Mouse (Mus musculus) erythroid progenitor cell, adult 5-6 weeks (primary cell): Measurements from ENCODE around the gene Klf16. TPM values are rescaled to one million over a fixed set of nuclear protein-coding genes. Genes with fewer than 3 reads are reported as not detected.

Experiments used
- ATAC-seq: replicated peaks from 2 replicates; pipeline ENCODE4 v1.8.0; 2016; ENCODE audit warnings: moderate number of reproducible peaks, mild to moderate bottlenecking, moderate TSS enrichment, inconsistent platforms; ENCODE audit not compliant: poor library complexity, low FRiP score, severe bottlenecking
- total RNA-seq, 2 experiments: library from RNA; stranded (forward) in 1 of 2; stranded (reverse) in 1 of 2; fragments of 150-400 nt in 1 of 2; fragments of 186-747, 209-891 nt in 1 of 2; gene quantifications; 2 replicates each; pipeline versions ENCODE4 v1.2.3 to v1.2.4; 2015 to 2017; ENCODE audit warnings: low replicate concordance in 2 of 2

Gene Klf16
- total RNA-seq, 2 experiments from 2014 or later, result 8.4 to 9.9 TPM

DNA sequence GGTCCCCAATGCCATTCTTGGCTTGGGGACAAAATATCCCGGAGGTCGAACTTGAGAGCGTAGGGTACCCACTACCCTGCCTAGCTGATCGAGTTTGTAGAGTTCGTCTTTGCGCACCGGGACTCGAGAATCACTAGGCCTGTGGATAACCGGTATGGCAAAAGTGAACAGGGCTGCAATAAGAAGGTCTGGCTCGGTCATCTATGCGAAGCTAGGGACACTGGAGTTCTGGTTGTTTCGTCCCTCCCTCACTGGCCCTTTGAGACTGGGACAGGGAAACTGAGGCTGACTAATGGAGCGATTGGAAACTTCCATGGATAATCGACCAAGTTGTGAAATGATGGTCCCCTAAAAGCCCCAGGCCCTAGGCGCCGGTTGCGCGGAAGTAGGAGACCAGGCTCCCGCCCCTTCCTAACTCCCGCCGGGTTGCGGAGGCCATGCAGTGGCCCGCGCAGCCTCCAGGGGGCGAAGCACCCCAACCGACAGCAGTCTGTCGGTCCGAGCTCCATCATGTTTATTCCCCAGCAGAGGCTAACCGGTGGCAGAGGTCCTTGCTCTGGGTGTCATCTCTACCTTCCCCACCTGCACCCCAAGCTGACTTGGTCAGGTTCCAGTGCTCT, 1.1 kb upstream of the Klf16 start:
- ATAC-seq, result peak; percentile 68

DNA sequence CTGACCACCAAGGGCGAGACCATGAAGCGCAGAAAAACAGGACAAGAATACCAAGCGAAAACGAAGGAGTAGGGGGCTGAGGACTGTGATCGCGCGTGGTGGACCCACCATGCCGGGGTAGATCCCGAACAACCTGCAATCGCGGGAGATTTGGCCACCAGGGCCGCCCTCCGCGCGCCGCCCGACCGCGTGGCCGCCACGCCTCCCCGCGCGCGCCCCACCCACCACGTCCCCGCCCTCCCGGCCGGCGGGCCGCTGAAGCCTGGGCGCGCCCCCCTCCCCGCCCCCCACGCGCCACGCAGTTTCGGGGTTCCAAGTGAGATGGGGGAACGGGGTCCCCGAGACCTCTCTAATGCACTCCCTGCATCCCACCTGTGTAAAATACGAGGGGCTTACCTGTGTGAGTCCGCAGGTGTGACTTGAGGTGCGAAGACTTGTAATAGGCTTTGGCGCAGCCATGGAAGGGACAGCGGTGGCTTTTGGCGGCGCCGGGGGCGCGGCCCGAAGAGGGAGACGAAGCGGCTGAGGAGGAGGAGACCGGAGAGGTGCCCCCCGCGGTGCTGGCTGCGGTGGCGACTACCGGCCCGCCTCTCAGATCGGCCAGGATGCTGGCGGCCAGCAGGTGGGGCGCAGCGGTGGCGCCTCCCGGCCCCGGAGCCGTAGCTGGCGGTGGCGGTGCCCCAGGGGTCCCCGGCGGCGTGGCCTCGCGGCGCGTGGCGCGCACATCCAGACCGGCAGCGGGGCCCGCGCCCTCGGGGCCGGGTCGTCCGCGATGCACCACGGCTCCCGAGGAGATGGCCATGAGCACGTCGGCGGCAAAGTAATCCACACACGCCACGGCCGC, 548 bp downstream of the Klf16 start:
- no peak for ATAC-seq

DNA sequence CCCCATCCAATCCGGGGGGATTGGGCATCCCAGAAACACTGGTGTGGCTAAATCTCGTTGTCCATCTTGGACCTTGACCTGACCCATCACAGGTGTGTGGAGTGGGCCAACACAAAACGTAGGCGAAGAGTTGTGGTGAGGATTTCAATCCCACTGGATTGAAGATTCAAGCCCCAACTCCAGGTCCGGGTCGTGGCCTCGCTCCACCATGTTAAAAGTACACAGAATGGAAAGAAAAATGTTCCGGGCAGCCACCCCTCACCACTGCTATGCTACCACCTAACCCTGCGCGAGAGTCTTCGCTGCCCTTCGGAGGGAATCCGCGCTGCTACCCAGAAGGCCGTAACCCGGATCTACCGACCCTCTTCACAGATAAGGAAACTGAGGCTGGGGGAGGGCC, 1.2 kb downstream of the Klf16 start:
- no peak for ATAC-seq

DNA sequence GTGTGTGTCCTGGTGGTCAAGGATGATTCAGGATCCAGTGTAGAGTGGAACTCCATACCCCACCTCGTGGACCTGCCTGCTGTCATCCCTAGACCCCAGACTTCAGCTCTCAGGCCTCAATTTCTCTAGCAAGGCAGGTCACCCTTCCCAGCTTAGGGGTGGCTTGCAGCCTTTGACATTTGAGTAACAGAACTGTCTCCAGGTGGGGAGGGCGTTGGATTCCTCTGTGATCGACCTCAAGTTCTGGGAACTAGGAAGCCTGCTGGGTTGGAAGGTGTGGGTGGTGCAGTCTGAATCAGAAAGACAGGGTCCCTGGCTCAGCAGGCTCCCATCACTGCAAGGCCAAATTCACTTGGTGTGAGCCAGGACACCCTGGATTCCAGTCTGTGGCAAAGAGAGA, 2.2 kb downstream of the Klf16 start:
- ATAC-seq, result no peak

DNA sequence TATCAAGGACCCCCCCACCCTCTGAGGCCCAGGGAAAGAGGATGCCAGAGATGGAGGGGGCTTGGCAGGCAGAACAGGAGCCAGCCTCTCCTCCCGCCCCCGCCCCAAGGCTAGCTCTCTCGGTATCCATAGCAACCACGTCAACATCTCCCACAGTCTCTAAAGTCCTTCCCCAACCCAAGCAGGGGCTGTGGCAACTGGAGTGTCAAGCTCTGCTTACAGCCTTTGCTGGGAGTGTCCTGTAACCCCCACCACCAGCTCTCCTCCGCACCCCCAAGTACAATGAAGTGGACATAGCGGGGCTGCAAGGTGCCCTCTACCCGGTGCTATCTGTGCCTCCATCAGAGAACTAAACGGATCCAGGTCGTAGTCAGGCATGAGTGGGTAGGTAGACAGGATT, 3.2 kb downstream of the Klf16 start:
- ATAC-seq, result no peak

DNA sequence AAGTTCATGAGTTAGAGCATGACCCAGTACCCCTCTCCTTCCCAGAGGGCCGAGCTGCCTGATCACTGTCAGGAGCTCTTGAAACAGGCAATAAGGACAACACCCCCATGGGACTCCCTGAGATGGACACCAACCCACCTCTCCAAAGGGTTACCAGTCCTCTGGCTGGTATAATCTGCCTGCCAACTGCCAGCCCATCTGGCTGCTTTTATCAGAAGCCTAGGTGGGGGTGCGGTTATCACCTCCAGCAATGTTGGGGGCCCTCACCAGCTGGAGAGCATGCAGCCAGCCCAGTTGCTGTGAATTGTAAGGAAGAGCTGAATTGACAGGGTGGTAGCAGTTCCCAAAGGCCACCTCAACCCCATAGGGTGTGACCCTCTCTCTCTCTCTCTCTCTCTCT, 4.6 kb downstream of the Klf16 start:
- ATAC-seq, result peak; percentile 41

DNA sequence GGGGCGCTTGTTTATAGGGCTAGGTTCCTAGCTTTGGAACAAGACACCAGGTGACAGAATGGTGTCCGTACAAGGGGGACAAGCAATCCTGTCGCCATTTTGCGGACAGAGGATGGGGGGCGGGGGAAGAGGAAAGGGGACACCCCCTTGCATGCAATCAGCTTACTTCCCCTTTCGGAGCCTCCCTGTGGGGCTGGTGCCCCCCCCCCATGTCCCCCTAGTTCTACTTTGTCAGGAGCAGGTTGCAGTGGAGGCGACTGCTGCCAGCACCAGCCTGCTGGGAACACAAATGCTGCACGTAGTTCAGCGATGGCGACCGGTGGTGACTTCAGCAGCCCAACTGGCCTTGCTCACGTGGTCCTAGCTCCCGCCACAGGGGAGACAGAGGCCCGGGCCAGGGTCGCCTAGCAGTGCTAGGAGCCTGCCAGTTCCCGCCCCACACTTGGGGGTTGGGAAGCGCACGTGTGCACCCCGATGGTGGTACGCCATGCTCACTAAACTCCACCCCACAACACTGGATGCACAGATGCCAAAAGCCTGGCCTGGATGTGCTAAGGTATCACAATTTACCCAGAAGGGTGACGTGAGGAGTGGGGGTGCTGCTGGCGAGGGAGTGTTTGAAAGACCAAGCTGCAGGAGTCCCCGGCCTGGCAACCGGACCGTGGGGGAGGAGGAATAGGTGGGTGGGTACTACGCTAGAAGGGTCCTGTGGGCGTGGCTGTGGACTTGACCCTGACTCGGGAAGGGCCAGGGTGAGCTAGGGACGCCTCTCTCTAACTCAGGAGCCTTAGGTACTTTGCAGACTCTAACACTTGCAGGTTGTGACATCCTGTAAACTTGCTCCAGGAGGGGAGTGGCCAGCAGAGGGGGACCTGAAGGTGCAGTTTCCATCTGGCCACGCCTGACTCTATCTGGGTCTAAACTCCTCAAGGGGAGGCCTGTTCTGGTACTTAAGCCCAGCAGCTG, 6.0 kb downstream of the Klf16 start:
- peak; percentile 33 for ATAC-seq

DNA sequence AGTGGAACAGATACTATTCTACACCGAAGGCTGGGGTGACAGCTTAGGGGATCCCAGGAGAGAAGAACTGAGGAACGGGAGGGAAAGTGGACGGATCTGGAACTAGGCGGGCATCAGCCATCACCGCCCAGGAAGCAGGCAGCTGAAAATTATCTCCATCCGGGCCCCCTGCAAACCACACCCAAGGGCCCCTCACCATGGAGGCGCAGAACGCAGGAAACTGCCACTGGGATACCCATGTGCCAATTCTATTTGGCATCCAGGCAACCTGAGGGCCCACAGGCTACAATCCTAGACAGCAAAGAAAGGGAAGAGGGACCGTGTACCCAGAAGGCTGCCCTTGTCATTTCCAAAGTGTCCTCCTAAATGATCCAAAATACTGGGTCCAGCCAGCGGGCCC, 6.7 kb downstream of the Klf16 start:
- no peak for ATAC-seq

DNA sequence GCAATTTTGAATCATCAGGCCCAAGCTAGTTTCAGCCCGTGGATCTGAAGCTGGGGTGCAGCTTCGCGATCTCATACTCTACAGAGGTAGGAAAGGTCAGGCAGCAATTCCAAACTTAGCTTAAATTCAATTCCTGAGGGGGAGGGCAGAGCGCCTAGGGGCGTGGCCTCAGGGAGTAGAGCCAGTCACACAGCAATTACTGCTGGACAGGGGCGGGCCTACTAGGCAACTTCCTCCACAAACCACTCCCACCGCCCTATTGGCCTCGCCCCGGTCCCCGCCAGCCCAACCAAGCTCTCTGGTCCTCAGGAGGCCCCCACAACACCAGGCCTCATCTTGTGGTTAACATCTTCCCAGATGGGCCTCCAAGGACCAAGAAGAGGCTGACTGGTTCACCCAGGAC, 7.5 kb downstream of the Klf16 start:
- ATAC-seq, result peak; percentile 77

DNA sequence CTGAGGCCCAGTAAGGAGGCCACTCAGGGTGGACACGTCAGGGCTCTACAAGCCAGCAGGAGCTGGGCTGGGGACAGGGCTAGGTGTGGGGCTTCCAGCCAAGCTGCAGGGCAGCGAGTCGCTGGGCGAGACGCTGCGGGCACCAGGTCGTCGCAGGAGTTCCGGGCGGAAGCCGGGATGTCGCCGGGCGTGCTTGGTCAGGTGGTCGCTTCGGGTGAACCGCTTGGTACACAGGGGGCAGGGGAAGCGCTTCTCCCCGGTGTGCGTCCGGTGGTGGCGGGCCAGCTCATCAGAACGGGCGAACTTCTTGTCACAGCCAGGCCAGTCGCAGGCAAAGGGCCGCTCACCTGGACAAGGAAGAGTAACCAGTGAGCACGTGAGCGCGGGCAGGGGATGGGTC, 8.2 kb downstream of the Klf16 start:
- ATAC-seq, result no peak

DNA sequence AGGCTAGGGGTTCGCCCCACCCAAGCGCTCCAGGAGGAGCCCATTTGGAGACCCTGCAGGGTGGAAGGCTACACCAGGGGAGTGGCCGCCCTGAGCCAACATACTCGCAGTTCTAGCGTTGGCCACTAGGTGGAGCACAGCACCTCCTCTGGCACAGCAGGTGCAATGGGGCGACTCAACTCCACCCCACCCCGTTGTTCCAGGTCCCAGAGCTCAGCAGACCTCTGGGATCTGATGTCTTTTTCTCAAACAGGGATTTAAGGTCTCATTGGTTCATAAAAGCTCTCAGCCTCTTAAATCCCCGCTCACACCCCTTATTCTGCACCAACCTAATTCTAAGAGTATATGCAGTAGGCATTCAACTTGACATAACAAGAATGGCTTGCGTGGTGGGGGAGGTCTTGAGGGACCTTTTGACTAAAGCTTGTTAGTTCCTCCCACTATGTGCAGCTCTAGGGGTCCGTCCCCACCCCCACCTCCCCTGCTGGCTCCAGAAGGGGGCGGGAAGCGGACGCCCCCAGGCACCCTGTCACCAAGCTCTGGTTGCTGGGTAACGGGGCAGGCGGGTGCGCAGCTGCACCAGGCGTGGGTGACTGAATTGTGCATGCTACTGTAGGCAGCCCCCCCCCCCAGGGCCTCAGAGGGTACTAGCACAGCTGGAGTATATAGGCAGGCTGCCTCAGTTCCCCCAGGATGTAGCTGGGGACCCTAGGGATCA, 10.6 kb downstream of the Klf16 start:
- peak; percentile 52 for ATAC-seq

DNA sequence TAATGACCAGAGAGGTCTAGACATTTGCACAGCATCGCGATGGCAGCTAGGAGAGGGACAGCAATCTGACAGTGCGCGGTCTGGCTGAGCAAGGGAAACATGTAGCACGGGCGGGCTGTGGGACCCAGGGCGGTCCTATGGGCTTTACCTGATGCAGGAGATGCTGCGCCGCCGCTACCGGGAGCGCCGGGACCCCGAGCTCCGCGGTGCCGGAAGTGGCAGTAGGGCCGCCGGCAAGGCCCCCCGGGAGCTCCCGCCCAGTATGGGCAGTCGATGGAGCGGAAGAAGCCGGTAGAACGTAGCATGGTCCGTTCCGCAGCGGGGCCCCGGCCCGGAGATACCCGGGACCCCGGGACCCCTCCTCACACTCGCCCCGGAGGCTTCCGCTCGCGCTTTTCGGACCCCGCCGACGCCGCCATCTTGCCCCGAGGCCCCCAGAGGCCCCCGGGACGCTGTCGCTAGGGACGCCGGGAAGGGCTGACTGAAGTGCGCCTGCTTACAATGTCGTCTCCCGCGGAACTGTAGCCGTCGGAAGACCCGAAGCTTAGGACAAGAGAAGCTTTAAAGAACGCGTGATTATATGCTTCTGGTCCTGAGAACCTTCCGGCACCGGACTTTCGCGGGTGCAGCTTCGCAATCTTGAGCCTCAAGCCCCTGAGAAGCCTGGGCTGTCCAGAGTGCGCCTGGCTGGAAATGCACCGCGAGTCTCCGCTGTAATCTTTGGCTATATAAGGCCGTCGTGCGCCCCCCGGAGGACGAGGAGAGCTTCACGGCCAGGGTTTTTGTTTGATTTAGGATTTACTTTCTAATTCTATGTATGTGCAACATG, 15.8 kb downstream of the Klf16 start, which contains the start of gene Rexo1:
Rexo1 (minus strand) TSS at position 445 of the 829 bp plus-strand sequence.
- peak; percentile 84 for ATAC-seq

DNA sequence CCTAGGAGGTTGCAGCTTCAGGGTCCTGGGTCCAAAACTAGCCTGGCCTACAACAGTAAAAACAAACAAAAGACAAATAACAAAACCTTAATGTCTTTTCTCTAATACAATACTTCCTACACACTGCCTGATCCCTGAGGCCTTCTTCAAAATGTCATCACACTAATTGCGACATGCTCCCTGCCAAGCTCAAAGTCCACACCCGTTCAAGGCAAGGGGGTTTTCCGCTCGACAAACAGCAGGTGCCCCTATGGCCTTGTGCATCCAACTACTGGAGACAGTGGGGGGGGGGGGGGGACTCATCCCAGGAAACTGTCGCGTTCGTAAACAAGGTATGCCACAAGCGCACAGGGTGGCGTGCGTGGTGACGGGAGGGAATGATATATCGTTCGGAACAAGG, 16.5 kb downstream of the Klf16 start:
- ATAC-seq, result no peak

DNA sequence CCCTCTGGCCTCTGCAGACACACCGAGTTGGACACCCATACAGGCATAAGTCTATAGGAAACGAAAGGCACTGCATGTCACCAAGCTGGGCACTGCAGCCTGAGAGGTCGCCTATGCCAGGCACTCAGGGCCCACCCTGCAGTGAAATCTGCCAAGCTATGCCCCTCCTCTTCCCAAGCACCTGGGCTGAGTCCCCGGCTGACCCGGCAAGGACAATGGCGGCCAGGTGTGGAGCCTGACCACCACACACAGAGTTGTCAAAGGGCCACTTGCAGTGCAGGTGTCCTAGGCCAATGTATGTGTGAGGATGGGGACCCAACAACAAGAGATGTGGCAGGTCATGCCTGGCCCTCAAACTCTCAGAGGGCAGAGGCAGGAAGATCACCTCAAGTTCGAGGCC, 17.7 kb downstream of the Klf16 start:
- no peak for ATAC-seq

DNA sequence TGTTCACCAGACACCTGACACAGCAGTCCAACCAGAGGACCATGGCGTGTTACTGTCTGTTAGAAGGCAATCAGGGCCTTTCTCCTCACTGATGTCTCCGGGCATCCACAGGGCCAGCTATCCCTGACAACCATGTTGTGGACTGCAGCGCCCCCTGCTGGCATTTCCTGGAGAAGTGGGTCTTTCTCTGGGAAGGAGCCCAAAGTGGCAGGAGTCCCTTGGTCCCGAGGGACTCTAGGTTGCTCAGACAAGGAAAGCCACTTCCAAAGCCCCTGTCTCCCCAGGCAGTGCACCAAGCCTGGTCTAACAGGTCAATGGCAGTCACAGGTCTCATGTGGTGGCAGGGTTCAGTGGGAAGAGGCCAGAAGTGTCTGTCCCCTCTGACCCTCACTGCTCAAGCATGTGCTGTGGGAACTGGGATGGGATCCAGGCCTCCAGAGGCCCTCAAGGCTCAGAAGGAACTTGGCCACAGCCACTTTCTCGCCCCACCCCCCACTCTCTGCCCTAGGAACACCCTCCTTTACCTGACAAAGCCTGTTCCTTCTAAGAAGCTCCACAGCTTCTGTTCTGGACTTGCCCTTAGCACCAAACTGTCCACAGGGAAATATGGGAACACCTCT, 19.7 kb downstream of the Klf16 start:
- peak; percentile 39; the same call in 1 of the 2 replicates for ATAC-seq

DNA sequence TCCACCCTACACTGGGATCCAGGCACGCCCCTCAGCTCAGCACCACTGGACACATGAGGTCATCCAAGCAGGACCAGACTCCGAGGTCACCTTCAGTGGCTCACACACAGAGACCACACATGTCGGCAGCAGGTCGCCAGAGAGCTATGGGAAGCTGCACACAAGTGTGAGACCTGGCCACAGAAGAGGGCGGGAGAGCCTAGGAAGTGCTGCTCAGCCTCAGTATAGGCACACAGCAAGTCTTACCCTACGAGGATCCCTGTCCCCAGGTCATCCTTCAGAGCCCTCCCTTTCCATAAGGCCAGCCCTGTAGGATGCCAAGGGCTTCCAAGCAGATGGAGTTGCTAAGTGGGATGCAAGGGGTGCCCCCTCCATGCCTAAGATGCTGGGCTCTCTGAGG, 23.1 kb downstream of the Klf16 start:
- peak; percentile 31 for ATAC-seq

DNA sequence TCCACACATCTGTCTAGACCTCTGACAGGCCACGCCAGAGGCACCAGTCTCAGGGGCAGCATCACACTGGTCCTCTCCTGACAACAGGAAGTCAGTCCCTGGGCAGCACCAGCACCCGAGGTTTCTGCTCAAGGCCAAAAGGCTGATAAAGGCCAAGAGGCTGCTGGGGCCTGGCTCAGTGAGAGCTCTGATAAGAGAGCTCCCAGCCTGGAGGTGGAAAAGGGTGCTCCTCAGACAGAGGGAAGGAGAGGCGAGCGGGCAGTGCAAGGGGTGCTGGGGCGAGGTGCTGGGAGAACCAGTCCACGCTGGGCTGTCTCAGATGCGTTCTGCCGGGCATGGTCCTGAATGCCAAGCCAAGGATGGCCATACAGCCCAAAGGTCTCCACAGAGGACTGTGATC, 23.5 kb downstream of the Klf16 start:
- ATAC-seq, result peak; percentile 88

DNA sequence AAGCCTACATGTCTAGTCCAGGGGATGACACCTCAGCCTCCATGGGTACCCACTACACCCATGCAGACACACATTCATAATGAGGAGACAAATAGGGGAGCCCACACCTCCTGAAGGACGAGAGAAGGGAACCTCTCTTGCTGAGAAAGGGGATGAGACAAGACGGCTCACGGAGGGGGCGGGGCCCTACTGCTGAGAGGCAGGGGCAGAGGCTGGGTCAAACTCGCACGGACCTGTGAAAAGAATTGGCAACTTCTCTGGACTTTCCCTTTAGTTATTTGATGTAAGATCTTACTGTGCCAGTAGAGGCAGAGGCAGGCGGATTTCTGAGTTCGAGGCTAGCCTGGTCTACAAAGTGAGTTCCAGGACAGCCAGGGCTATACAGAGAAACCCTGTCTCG, 24.8 kb downstream of the Klf16 start:
- no peak for ATAC-seq
